Mouse (Mus musculus) liver, embryonic 12.5 days (tissue): ENCODE results near the gene Ppm1l. TPM values are rescaled to one million over a fixed set of nuclear protein-coding genes. Genes with fewer than 3 reads are reported as not detected.
A peak's percentile ranks its signal among the peaks of the same experiment; 100 is the strongest.
"Not testable (repeated sequence)": the region's sequence is repeated elsewhere in the genome, so short reads cannot be mapped to it uniquely, and the experiment has no call there.

Experiments
- ATAC-seq: fragments of 200-750 bp; cut with Nextera tagmentation; 2 replicates; pipeline ENCODE4 v1.8.0; 2017; ENCODE audit warnings: moderate number of reproducible peaks, mild to moderate bottlenecking, moderate library complexity
- H3K27ac ChIP-seq: fragments of 300-500 bp; sonication (generic); 2 replicates; pipeline ENCODE4 v1.5.1; 2016; ENCODE audit warnings: mild to moderate bottlenecking
- H3K27me3 ChIP-seq: fragments of 300-500 bp; sonication (generic); replicated peaks from 2 replicates; pipeline ENCODE4 v1.6.1; 2016; ENCODE audit warnings: mild to moderate bottlenecking, moderate library complexity
- H3K36me3 ChIP-seq: fragments of 300-500 bp; sonication (generic); 2 replicates; pipeline ENCODE4 v1.6.1; 2016; ENCODE audit warnings: mild to moderate bottlenecking, moderate library complexity
- H3K4me1 ChIP-seq: fragments of 300-500 bp; sonication (generic); 2 replicates; pipeline ENCODE4 v1.6.1; 2016
- H3K4me2 ChIP-seq: fragments of 300-500 bp; sonication (generic); 2 replicates; pipeline ENCODE4 v1.6.1; 2016; ENCODE audit warnings: mild to moderate bottlenecking, moderate library complexity
- H3K4me3 ChIP-seq: fragments of 300-500 bp; sonication (generic); 2 replicates; pipeline ENCODE4 v1.5.1; 2016; ENCODE audit warnings: mild to moderate bottlenecking, moderate library complexity
- H3K9ac ChIP-seq: fragments of 300-500 bp; sonication (generic); 2 replicates; pipeline ENCODE4 v1.6.1; 2016; ENCODE audit warnings: mild to moderate bottlenecking, moderate library complexity
- H3K9me3 ChIP-seq: fragments of 300-500 bp; sonication (generic); replicated peaks from 2 replicates; pipeline ENCODE4 v1.6.1; 2016; ENCODE audit warnings: mild to moderate bottlenecking, moderate library complexity
- WGBS: fragments of 180-500 bp; shearing (Covaris S2); methylation state at CpG from one replicate; pipeline ENCODE4 v1.1.7; 2016; ENCODE audit not compliant: insufficient replicate concordance; 5-methylcytosine and 5-hydroxymethylcytosine counted together
- polyA plus RNA-seq: library from polyadenylated mRNA; unstranded; fragments of >200 nt; fragmentation: Nextera tagmentation; extraction: Ambion mirVana; gene quantifications from 2 replicates; pipeline ENCODE4 v1.2.1, GENCODE M21; 2016

Ppm1l gene
- polyA plus RNA-seq, 1 experiment from 2014 or later = 7.2 TPM

DNA sequence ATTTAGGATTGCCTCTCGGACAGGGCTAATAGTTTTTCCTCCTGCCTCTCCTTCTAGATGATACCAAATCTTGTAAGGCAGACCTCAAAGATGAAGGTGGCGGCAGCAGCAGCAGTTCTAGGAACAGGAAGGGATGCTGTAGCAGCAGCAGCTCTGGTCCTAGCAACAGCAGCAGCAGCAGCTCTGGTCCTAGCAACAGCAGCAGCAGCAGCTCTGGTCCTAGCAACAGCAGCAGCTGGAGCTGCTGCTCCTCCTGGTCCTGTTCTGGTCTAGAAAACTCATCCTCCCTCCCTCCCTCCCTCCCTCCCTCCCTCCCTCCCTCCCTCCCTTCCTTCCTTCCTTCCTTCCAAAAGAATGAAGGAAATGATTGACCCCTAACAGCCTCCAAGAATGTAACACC, 108.1 kb downstream of the Ppm1l start:
- H3K4me3 ChIP-seq = not testable (repeated sequence)

GRCm38 (mm10) chr3:69427259-69427658, 110.6 kb downstream of the Ppm1l start:
- no peaks in the 10 kb centered on the region for H3K9me3 ChIP-seq
- H3K9ac ChIP-seq = no peak overlapping the region
- H3K4me1 ChIP-seq = peaks cover 15% of the 10 kb centered on the region
- H3K27me3 ChIP-seq = no peaks in the 10 kb centered on the region
- H3K36me3 ChIP-seq = no peaks in the 10 kb centered on the region
- no peak overlapping the region for H3K27ac ChIP-seq
- no peak overlapping the region for H3K4me3 ChIP-seq
- H3K4me2 ChIP-seq = no peak overlapping the region
- 72% methylated on average over 4 of the region's 4 CpGs for WGBS
- no peak for ATAC-seq

More for the DNA sequence above, 108.1 kb downstream of the Ppm1l start:
- peaks cover 15% of the 10 kb centered on the region for H3K4me1 ChIP-seq
- WGBS = 86% methylated on average over 2 of the region's 2 CpGs
- H3K27ac ChIP-seq, H3K27me3 ChIP-seq, H3K9me3 ChIP-seq, ATAC-seq, H3K9ac ChIP-seq, H3K4me2 ChIP-seq, H3K36me3 ChIP-seq: not testable (repeated sequence)

GRCm38 (mm10) chr3:69428221-69428620, 111.6 kb downstream of the Ppm1l start:
- H3K27me3 ChIP-seq = no peaks in the 10 kb centered on the region
- H3K9me3 ChIP-seq = no peaks in the 10 kb centered on the region
- no peak for ATAC-seq
- WGBS = 67% methylated on average over 3 of the region's 3 CpGs
- H3K9ac ChIP-seq = no peak overlapping the region
- H3K27ac ChIP-seq = no peak overlapping the region
- H3K4me2 ChIP-seq = no peak overlapping the region
- peaks cover 15% of the 10 kb centered on the region for H3K4me1 ChIP-seq
- H3K36me3 ChIP-seq = no peaks in the 10 kb centered on the region
- H3K4me3 ChIP-seq = no peak overlapping the region

DNA sequence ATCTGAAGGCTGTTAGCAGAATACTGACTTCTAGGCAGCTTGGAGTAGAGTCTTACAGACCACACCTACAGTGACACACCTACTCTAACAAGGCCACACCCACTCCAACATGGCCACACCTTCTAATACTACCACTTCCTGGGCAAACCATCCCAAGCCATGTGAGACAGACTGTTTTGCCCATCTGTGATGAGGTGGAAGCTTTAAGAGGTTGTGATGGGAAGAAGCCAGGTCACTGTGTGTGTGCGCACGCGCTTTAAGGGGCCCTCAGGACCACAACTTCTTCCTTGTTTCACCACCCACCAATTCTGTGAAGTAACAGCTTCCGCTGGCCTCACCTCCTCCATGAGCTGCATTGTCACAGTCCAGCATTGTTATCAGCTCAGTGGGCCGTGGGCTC, 112.7 kb downstream of the Ppm1l start:
- ATAC-seq = peak; percentile 69; the same call in 1 of the 2 replicates
- H3K4me2 ChIP-seq = no peak overlapping the region
- H3K27me3 ChIP-seq = no peaks in the 10 kb centered on the region
- H3K36me3 ChIP-seq = no peaks in the 10 kb centered on the region
- H3K9me3 ChIP-seq = no peaks in the 10 kb centered on the region
- 80% methylated on average over 5 of the region's 5 CpGs for WGBS
- peaks cover 15% of the 10 kb centered on the region for H3K4me1 ChIP-seq
- H3K9ac ChIP-seq = no peak overlapping the region
- no peak overlapping the region for H3K27ac ChIP-seq
- no peak overlapping the region for H3K4me3 ChIP-seq

- no peaks in the 10 kb centered on the region for H3K36me3 ChIP-seq
- no peaks in the 10 kb centered on the region for H3K9me3 ChIP-seq
- no peak overlapping the region for H3K4me3 ChIP-seq
- ATAC-seq = no peak
- WGBS = 79% methylated on average over 10 of the region's 10 CpGs
- H3K9ac ChIP-seq = no peak overlapping the region
- H3K4me2 ChIP-seq = no peak overlapping the region
- H3K4me1 ChIP-seq = peaks cover 9% of the 10 kb centered on the region
- no peaks in the 10 kb centered on the region for H3K27me3 ChIP-seq
- H3K27ac ChIP-seq = no peak overlapping the region
These were observed 116.9 kb downstream of the Ppm1l start for GRCm38 (mm10) chr3:69433580-69433979.

- no peak for ATAC-seq
- H3K4me3 ChIP-seq = no peak overlapping the region
- no peaks in the 10 kb centered on the region for H3K9me3 ChIP-seq
- no peaks in the 10 kb centered on the region for H3K36me3 ChIP-seq
- no peak overlapping the region for H3K27ac ChIP-seq
- WGBS = 58% methylated on average over 12 of the region's 12 CpGs
- H3K9ac ChIP-seq = no peak overlapping the region
- no peak overlapping the region for H3K4me2 ChIP-seq
- H3K4me1 ChIP-seq = no peaks in the 10 kb centered on the region
- no peaks in the 10 kb centered on the region for H3K27me3 ChIP-seq
These were observed 122.3 kb downstream of the Ppm1l start for GRCm38 (mm10) chr3:69438773-69439514.

GRCm38 (mm10) chr3:69440761-69441160, 124.1 kb downstream of the Ppm1l start:
- Histone ChIP-seq H3K4me2 (no peak overlapping the region), H3K9me3 (no peaks in the 10 kb centered on the region), H3K4me3 (no peak overlapping the region), H3K27me3 (no peaks in the 10 kb centered on the region), H3K9ac (no peak overlapping the region), H3K4me1 (no peaks in the 10 kb centered on the region), H3K36me3 (no peaks in the 10 kb centered on the region), H3K27ac (no peak overlapping the region)
- 60% methylated on average over 5 of the region's 5 CpGs for WGBS
- ATAC-seq = no peak

DNA sequence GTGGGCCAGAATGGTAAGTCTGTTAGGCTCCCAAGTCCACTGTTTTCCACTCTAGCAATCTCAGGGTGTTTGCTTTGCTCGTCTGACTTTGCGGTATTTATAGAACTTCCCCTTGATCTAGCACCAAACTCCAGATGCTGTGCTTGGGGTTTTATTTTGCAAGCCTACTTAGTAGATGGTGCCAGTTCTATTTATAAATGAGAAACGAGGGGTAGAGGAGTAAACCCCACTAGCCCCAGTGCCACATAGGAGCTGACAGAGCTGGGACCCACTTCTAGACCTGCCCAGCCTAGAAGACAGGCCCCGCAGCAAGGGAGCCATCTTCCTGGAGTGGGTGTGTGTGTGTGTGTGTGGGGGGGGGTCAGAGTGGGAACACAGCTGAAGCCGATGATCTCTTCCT, 130.3 kb downstream of the Ppm1l start:
- WGBS = 69% methylated on average over 5 of the region's 5 CpGs
- Histone ChIP-seq H3K4me1 (no peaks in the 10 kb centered on the region), H3K27ac (no peak overlapping the region)

DNA sequence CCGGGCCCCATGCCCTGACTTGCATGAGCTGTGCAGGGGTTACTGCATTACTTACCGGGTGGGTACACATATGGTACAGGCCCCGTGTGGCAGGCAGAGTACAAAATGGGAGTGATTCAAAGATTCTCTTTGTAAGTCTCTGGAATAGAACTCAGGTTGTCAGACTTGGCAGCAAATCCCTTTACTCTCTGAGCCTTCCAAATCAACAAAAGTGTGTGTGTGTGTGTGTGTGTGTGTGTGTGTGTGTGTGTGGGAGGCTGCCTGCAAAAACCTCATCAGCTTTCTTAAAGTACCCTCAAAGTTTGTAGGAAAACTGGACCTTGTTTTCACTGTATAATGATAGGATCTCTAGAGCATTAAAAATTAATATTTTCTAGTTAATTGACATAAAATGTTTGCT, 132.4 kb downstream of the Ppm1l start:
- Histone ChIP-seq H3K4me1 (no peaks in the 10 kb centered on the region), H3K4me3 (no peak overlapping the region), H3K36me3 (no peaks in the 10 kb centered on the region), H3K4me2 (no peak overlapping the region), H3K9ac (no peak overlapping the region), H3K27ac (no peak overlapping the region), H3K9me3 (no peaks in the 10 kb centered on the region), H3K27me3 (no peaks in the 10 kb centered on the region)
- no peak for ATAC-seq
- WGBS = 76% methylated on average over 3 of the region's 3 CpGs

More for the DNA sequence above, 130.3 kb downstream of the Ppm1l start:
- no peak overlapping the region for H3K4me2 ChIP-seq
- no peak for ATAC-seq
- no peaks in the 10 kb centered on the region for H3K27me3 ChIP-seq
- no peak overlapping the region for H3K9ac ChIP-seq
- H3K9me3 ChIP-seq = no peaks in the 10 kb centered on the region
- H3K36me3 ChIP-seq = no peaks in the 10 kb centered on the region
- no peak overlapping the region for H3K4me3 ChIP-seq

GRCm38 (mm10) chr3:69454330-69454729, 137.7 kb downstream of the Ppm1l start:
- Histone ChIP-seq H3K4me3 (no peak overlapping the region), H3K4me1 (no peaks in the 10 kb centered on the region), H3K36me3 (no peaks in the 10 kb centered on the region), H3K4me2 (no peak overlapping the region), H3K27ac (no peak overlapping the region), H3K9ac (no peak overlapping the region), H3K27me3 (no peaks in the 10 kb centered on the region), H3K9me3 (no peaks in the 10 kb centered on the region)
- WGBS = 54% methylated on average over 3 of the region's 3 CpGs
- ATAC-seq = no peak

- no peak for ATAC-seq
- no peaks in the 10 kb centered on the region for H3K9me3 ChIP-seq
- no peaks in the 10 kb centered on the region for H3K4me1 ChIP-seq
- no peak overlapping the region for H3K4me3 ChIP-seq
- H3K9ac ChIP-seq = no peak overlapping the region
- WGBS = 87% methylated on average over 5 of the region's 5 CpGs
- no peak overlapping the region for H3K4me2 ChIP-seq
- no peak overlapping the region for H3K27ac ChIP-seq
- no peaks in the 10 kb centered on the region for H3K36me3 ChIP-seq
- H3K27me3 ChIP-seq = no peaks in the 10 kb centered on the region
These were observed 139.4 kb downstream of the Ppm1l start for GRCm38 (mm10) chr3:69456071-69456470.

- no peak overlapping the region for H3K4me3 ChIP-seq
- 79% methylated on average over 6 of the region's 6 CpGs for WGBS
- H3K36me3 ChIP-seq = no peaks in the 10 kb centered on the region
These were observed 142.1 kb downstream of the Ppm1l start for GRCm38 (mm10) chr3:69458756-69459155.

DNA sequence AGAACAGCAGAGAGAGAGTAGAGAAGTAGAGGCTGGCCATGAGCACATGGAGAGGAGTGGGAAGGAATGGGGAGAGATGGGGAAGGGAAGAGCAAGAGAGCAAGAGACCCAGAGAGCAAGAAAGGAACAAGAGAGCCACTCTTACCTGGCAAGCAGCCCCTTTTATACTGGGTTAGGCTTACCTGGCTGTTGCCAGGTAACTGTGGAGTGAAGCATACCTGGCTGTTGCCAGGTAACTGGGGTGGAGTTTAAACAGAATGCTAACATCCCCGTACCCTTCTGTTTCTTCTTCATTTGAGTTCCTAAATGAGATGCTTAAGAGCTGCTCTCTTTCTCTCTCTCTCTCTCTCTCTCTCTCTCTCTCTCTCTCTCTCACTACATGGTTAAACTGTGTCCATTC, 145.3 kb downstream of the Ppm1l start:
- H3K27ac ChIP-seq = no peak overlapping the region
- H3K4me3 ChIP-seq = no peak overlapping the region
- no peaks in the 10 kb centered on the region for H3K4me1 ChIP-seq
- no peaks in the 10 kb centered on the region for H3K36me3 ChIP-seq
- whole genome bisulfite sequencing = 100% methylated on average over 1 of the region's 1 CpGs
- H3K9ac ChIP-seq = no peak overlapping the region
- no peaks in the 10 kb centered on the region for H3K27me3 ChIP-seq
- no peak overlapping the region for H3K4me2 ChIP-seq
- no peaks in the 10 kb centered on the region for H3K9me3 ChIP-seq
- no peak for ATAC-seq

More at GRCm38 (mm10) chr3:69458756-69459155, 142.1 kb downstream of the Ppm1l start:
- Histone ChIP-seq H3K4me2 (no peak overlapping the region), H3K27me3 (no peaks in the 10 kb centered on the region), H3K9me3 (no peaks in the 10 kb centered on the region), H3K4me1 (no peaks in the 10 kb centered on the region), H3K27ac (no peak overlapping the region), H3K9ac (no peak overlapping the region)
- ATAC-seq = no peak
